Mouse (Mus musculus) heart, embryonic 13.5 days (tissue): ENCODE measurements at regions not wholly inside any gene's neighbourhood (a gene's known extent, or its start where the extent isn't known, plus 50 kb on each side); places are given as distances from the start of the nearest gene placed in this dataset.

Experiments used
- ATAC-seq: fragments of 200-750 bp; cut with Nextera tagmentation; 2 replicates; pipeline ENCODE4 v1.8.0; 2017; ENCODE audit warnings: moderate TSS enrichment; ENCODE audit not compliant: insufficient number of reproducible peaks, low FRiP score, low TSS enrichment; ENCODE audit errors: extremely low read depth
- H3K27ac ChIP-seq: fragments of 300-500 bp; sonication (generic); replicated peaks from 2 replicates; pipeline ENCODE4 v1.5.1; 2015; ENCODE audit warnings: moderate library complexity, mild to moderate bottlenecking, inconsistent platforms
- H3K27me3 ChIP-seq: fragments of 300-500 bp; sonication (generic); replicated peaks from 2 replicates; pipeline ENCODE4 v1.6.1; 2015; ENCODE audit warnings: mild to moderate bottlenecking, inconsistent platforms
- H3K36me3 ChIP-seq: fragments of 300-500 bp; sonication (generic); 2 replicates; pipeline ENCODE4 v1.6.1; 2015; ENCODE audit warnings: mild to moderate bottlenecking, inconsistent platforms
- H3K4me1 ChIP-seq: fragments of 300-500 bp; sonication (generic); 2 replicates; pipeline ENCODE4 v1.6.1; 2015; ENCODE audit warnings: inconsistent platforms
- H3K4me2 ChIP-seq: fragments of 300-500 bp; sonication (generic); 2 replicates; pipeline ENCODE4 v1.6.1; 2015; ENCODE audit warnings: inconsistent platforms, mild to moderate bottlenecking, moderate library complexity
- H3K4me3 ChIP-seq: fragments of 300-500 bp; sonication (generic); 2 replicates; pipeline ENCODE4 v1.5.1; 2015; ENCODE audit warnings: moderate library complexity, mild to moderate bottlenecking, inconsistent platforms
- H3K9ac ChIP-seq: fragments of 300-500 bp; sonication (generic); 2 replicates; pipeline ENCODE4 v1.6.1; 2015; ENCODE audit warnings: inconsistent platforms, mild to moderate bottlenecking, moderate library complexity
- H3K9me3 ChIP-seq: fragments of 300-500 bp; sonication (generic); 2 replicates; pipeline ENCODE4 v1.6.1; 2016; ENCODE audit warnings: inconsistent platforms
- WGBS: fragments of 180-500 bp; shearing (Covaris S2); methylation state at CpG from one replicate; pipeline ENCODE4 v1.1.7; 2015; ENCODE audit warnings: mixed read lengths; 5-methylcytosine and 5-hydroxymethylcytosine counted together

DNA sequence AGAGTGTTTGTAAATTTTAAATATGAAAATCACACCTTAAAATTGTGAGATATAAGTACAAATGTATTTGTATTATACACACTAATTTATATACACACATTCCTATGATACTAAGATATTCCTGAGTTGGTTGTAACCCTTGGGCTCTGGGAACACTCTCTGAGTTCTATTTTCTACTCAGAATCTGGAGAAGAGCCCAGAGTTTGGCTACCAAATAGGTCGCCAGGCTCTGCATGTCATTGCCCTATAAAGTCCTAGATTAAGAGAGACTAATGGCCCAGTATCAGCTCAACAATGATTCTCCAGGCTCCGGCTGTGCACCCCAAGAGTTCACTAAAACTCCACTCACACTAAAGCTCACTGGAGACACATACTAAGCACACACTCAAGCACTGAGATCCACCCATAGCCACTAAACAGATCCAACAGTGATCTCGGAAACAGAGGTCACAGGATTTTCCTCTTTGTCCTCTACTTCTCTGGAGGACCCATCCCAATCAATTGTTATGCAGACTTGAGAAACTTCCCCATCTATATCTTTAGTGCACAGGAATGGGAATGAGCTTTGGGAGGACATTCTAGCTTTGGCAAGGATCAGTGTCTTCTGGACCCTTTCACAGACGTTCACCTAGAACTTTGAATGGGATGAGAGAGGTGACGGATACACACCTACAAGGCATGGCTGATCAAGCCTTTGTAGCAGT lies 238.1 kb upstream of the Nr2f2 start:
- 72% methylated on average over 5 of the region's 5 CpGs for WGBS
- no peaks in the 10 kb centered on the region for H3K4me1 ChIP-seq

DNA sequence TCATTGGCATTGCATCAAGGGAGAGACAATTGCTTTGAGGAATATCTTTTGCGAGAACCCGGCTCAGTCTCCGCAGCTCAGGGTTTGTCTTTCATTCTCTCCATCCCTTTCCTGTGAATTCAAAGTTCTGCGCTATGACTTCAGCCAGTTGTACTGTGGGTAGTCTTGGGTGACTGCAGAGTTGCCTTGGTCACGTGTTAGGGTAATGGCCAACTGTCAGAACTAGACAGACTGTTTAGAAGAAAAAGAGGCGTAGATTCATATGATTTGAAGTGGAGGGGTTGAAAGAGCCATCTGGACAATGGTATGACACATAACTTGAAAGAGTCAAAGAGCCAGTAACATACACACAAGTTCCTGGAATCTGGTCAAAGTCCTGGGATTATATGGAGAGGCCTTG lies 226.5 kb upstream of the Nr2f2 start:
- ATAC-seq: no peak
- no peak overlapping the region for H3K4me3 ChIP-seq
- WGBS: 82% methylated on average over 6 of the region's 6 CpGs
- H3K27ac ChIP-seq: no peak overlapping the region
- H3K36me3 ChIP-seq: no peaks in the 10 kb centered on the region
- no peaks in the 10 kb centered on the region for H3K27me3 ChIP-seq
- no peak overlapping the region for H3K9ac ChIP-seq
- no peak overlapping the region for H3K4me2 ChIP-seq
- H3K9me3 ChIP-seq: no peaks in the 10 kb centered on the region
- peaks cover 8% of the 10 kb centered on the region for H3K4me1 ChIP-seq

More for the DNA sequence above, 238.1 kb upstream of the Nr2f2 start:
- no peaks in the 10 kb centered on the region for H3K36me3 ChIP-seq
- ATAC-seq: no peak
- H3K9me3 ChIP-seq: no peaks in the 10 kb centered on the region
- no peak overlapping the region for H3K4me2 ChIP-seq
- H3K4me3 ChIP-seq: no peak overlapping the region
- H3K9ac ChIP-seq: no peak overlapping the region
- H3K27me3 ChIP-seq: no peaks in the 10 kb centered on the region
- no peak overlapping the region for H3K27ac ChIP-seq

DNA sequence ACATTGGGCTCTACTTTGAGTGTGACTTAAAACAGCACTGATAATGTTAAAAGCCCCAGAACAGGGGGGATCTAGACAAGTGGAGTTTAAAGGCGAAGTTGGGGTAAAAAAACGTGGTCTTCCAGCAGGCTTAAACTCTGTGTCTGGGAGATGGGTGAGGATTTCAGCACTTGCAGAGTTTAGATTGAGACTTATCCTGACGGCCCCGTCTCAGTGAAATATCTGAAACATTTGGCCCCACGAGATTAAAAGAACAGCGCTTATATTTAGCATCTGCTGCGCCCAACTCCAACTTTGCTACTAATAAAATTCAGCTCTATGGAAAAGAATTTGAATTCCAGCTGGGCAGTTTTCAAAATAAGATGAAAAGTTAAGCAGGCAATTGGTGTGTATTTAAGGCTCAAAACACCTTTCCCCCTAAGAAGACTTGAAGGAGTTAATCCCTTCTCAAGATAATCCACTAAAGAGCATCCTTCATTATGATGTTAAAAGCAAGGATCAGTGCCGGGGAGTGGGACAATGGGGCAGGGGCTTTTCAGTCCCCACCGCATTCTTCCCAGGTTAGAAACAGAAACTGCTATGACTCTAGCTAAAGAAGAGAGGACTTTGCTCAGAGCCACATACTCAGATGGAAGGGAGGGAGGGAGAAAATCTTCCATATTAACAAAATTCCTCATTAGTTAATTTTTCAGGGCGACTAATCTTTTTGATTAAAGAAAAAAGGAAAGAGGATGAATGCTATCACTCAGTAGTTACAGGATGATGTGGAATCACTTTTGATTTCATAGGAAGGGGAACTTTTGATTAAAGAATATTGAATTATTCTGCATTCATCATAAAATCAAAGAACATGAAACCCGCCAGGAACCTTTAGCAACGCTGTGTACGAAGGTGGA lies 225.1 kb upstream of the Nr2f2 start:
- no peak for ATAC-seq
- peak overlapping the region; percentile 46 for H3K4me2 ChIP-seq
- 21% methylated on average over 13 of the region's 13 CpGs for WGBS

DNA sequence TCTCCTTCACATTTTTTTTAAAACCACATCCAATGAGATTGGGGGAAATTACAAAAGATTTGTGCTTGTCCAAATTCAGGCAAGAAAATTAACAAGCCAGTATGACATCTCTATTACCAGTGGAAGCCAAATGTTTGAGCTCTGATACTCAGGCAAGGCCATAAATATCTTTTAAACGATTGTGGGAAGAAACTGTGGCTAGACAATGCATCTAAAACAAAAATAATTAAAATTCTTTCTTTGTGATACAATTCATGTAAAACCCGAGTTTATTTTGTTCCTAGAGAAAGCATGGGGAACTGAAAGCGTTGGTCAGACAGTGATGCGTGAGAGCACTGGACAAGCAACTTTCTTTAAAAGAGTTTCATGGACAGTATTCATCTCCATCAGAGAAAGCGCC lies 223.2 kb upstream of the Nr2f2 start:
- no peaks in the 10 kb centered on the region for H3K36me3 ChIP-seq
- no peak overlapping the region for H3K9ac ChIP-seq
- no peak for ATAC-seq
- WGBS: 68% methylated on average over 5 of the region's 5 CpGs
- no peak overlapping the region for H3K27ac ChIP-seq
- no peak overlapping the region for H3K4me2 ChIP-seq
- peaks cover 13% of the 10 kb centered on the region for H3K4me1 ChIP-seq
- no peaks in the 10 kb centered on the region for H3K27me3 ChIP-seq
- H3K4me3 ChIP-seq: no peak overlapping the region
- H3K9me3 ChIP-seq: no peaks in the 10 kb centered on the region

More for the DNA sequence above, 225.1 kb upstream of the Nr2f2 start:
- Histone ChIP-seq H3K27me3 (no peaks in the 10 kb centered on the region), H3K4me3 (no peak overlapping the region), H3K36me3 (no peaks in the 10 kb centered on the region), H3K27ac (no peak overlapping the region), H3K9ac (no peak overlapping the region), H3K9me3 (no peaks in the 10 kb centered on the region), H3K4me1 (peaks cover 8% of the 10 kb centered on the region)

DNA sequence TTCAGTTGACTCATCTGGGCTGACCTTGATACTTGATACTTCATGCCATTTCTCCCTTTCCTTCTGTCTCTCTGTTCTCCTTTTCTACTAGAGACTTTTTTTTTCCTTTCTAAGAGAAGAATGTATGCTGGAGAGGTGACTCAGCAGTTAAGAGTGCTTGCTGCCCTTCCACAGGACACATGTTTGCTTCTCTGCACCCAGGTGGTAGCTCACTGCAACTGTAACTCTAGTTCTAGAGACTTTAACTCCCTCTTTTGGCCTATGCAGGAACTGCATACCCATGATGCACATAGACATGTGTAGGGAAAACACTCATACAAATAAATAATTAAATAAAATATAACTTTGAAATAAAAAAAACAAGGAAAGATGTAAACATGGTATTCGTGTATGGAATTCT lies 221.5 kb upstream of the Nr2f2 start:
- no peaks in the 10 kb centered on the region for H3K9me3 ChIP-seq
- no peak for ATAC-seq
- 78% methylated on average over 1 of the region's 1 CpGs for WGBS

DNA sequence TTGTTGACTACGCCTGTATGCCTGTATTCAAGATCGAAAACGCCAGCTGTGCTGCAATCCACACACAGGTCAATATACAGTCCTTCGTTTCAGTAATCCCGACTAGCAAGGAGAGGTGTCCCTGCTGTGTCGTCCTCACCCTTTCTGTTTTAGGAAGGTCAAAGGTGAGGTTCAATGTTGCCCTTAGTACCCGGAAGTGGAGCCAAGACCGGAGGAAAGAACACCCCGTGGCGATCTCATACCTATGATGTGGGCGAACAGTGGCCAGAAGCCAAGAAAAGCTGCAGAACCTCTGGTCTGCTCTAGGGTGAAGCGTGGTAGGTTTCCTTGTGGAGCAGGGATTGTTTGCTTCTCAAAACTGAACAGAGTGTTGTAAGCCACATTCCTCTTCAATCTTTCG lies 217.9 kb upstream of the Nr2f2 start:
- Histone ChIP-seq H3K27me3 (no peaks in the 10 kb centered on the region), H3K4me1 (peaks cover 4% of the 10 kb centered on the region), H3K4me3 (no peak overlapping the region), H3K9me3 (no peaks in the 10 kb centered on the region), H3K9ac (no peak overlapping the region), H3K36me3 (no peaks in the 10 kb centered on the region), H3K4me2 (no peak overlapping the region), H3K27ac (no peak overlapping the region)
- no peak for ATAC-seq
- WGBS: 65% methylated on average over 13 of the region's 13 CpGs

More for the DNA sequence above, 221.5 kb upstream of the Nr2f2 start:
- Histone ChIP-seq H3K27ac (no peak overlapping the region), H3K27me3 (no peaks in the 10 kb centered on the region), H3K36me3 (no peaks in the 10 kb centered on the region), H3K9ac (no peak overlapping the region), H3K4me3 (no peak overlapping the region), H3K4me1 (peaks cover 13% of the 10 kb centered on the region), H3K4me2 (no peak overlapping the region)

DNA sequence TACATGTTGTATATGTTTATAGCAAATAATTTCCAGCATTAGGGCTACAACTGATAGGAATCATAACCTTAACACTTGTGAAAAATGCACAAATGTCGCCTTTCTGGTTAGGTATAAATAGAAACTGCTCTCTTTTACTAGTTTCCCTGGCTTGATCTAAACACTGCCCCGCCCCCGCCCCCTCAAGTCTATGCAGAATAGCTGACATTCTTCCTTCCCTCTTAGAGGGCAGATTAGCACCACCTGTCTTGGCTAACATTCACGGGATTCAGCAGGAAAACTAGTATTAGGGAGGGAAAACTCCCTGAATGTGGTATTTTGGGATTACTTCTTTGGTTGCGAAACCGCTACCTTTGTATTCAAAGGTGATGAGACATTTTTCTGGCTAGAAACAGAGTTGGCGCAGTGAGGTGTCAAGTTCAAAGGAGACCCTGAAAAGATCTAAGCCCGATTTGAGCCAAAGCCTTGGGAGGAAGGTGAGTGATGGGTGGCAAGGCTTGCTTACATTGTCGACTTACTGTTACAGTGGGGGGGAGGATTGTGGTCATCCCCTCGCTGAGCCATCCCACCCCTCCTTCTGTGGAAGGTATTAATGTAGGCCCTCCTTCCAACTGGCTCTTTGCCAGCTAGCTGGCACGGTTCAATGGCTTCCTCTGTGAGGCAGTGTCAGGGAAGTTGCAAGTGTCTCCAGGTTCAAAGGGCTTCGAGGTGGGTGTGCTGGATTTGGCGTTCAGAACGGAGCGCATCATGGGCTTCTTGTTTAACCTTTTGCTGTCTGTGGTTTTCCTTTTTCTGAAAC lies 209.8 kb upstream of the Nr2f2 start:
- 30% methylated on average over 15 of the region's 15 CpGs for WGBS
- H3K27ac ChIP-seq: no peak overlapping the region
- H3K9ac ChIP-seq: no peak overlapping the region
- H3K4me3 ChIP-seq: no peak overlapping the region
- H3K36me3 ChIP-seq: no peaks in the 10 kb centered on the region
- ATAC-seq: no peak
- no peaks in the 10 kb centered on the region for H3K9me3 ChIP-seq
- peak overlapping the region; percentile 36 for H3K4me2 ChIP-seq
- no peaks in the 10 kb centered on the region for H3K27me3 ChIP-seq
- H3K4me1 ChIP-seq: peaks cover 13% of the 10 kb centered on the region

DNA sequence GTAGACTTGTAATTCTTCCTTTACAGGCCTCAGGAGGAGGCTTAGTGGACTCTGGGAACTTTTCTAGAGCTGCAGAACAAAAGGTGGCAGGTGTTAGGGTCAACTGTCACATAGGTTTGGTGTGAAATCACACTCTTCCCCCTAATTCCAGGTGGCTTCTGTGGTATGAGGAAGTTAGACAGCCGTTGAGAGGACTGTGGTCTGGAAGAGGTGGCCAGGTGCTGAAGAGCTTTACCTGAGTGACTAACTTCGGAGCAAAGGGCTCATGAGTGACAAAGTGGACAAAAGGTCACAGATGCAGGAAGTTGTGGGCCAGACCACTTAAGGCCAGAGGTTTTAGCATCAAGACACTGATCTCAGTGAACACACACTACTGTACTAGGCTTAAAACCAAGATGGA lies 209.1 kb upstream of the Nr2f2 start:
- ATAC-seq: no peak; the same call in 1 of the 2 replicates
- no peak overlapping the region for H3K9ac ChIP-seq
- no peak overlapping the region for H3K27ac ChIP-seq
- H3K36me3 ChIP-seq: no peaks in the 10 kb centered on the region
- H3K4me3 ChIP-seq: no peak overlapping the region
- peaks cover 13% of the 10 kb centered on the region for H3K4me1 ChIP-seq
- no peak overlapping the region for H3K4me2 ChIP-seq
- H3K9me3 ChIP-seq: no peaks in the 10 kb centered on the region
- whole genome bisulfite sequencing: 57% methylated on average over 2 of the region's 2 CpGs
- no peaks in the 10 kb centered on the region for H3K27me3 ChIP-seq

DNA sequence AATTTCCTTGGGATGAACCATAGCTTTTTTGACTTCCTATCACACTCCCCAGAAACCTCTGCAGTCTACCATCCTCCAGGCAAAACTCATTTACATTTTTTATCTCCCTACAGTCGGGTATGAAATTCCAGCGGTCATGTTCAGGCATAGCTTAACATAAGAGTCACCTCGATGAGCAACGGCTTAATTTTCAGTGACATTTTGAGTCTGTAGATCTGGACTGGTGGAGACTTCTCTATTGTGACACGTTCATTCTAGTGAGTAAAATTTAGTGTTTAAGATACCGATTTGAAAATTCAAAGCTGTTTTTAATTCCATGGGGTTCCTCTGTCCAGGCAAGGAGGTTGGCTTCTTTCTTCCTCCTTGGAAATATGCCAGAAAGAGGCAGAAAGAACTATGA lies 207.7 kb upstream of the Nr2f2 start:
- no peaks in the 10 kb centered on the region for H3K36me3 ChIP-seq
- H3K9me3 ChIP-seq: no peaks in the 10 kb centered on the region
- WGBS: 41% methylated on average over 6 of the region's 6 CpGs
- no peak for ATAC-seq
- H3K4me2 ChIP-seq: no peak overlapping the region
- H3K4me1 ChIP-seq: peaks cover 13% of the 10 kb centered on the region
- no peak overlapping the region for H3K9ac ChIP-seq
- H3K27ac ChIP-seq: no peak overlapping the region
- no peak overlapping the region for H3K4me3 ChIP-seq
- H3K27me3 ChIP-seq: no peaks in the 10 kb centered on the region

DNA sequence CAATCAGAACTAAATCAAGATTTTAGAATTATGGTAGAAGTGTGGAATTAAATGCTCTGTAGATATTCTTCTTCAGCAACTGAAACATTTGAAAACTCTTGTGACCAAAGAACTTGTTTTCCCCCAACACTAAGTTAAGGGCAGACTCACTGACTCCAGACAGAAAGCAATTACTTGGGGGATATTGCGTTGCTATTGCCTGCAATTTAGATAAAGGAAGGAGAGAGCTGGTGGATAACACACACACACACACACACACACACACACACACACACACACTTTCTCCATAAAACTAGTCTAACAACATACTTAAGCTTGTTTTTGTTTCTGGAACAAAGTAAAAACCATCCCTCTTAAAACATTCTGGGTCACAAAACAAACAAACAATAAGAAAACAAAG lies 198.5 kb upstream of the Nr2f2 start:
- H3K36me3 ChIP-seq: no peaks in the 10 kb centered on the region
- no peak overlapping the region for H3K4me2 ChIP-seq
- no peaks in the 10 kb centered on the region for H3K27me3 ChIP-seq
- no peaks in the 10 kb centered on the region for H3K9me3 ChIP-seq
- no peak overlapping the region for H3K27ac ChIP-seq
- ATAC-seq: no peak
- no peaks in the 10 kb centered on the region for H3K4me1 ChIP-seq
- H3K9ac ChIP-seq: no peak overlapping the region
- WGBS: 70% methylated on average over 1 of the region's 1 CpGs
- no peak overlapping the region for H3K4me3 ChIP-seq

DNA sequence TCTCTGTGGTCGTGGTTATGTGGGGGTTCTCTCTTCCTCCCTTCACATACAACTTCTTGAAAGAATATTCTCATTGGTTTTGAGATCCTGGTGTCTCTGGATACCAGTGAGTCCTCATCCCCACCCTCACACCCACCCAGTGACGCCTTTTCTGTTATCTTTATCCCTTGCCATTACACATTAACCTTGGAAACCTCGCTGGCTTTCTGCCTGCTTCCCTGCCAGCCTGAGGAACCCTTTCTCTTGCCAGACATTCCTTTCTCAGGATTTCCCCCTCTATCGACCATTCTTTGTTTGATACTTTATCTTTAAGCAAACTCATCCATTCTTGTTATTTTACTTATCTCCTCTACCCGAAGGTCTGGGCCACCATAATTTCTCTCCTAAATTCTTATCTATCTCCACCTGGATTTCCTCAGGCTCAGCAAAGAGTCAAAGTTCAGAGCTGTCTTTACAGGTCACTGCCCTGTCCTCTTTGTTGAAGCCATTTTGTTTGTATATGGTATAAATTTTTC lies 182.5 kb upstream of the Nr2f2 start:
- Histone ChIP-seq H3K4me3 (no peak overlapping the region), H3K36me3 (no peaks in the 10 kb centered on the region), H3K9ac (no peak overlapping the region), H3K27ac (no peak overlapping the region), H3K4me1 (no peaks in the 10 kb centered on the region), H3K27me3 (no peaks in the 10 kb centered on the region), H3K4me2 (no peak overlapping the region), H3K9me3 (no peaks in the 10 kb centered on the region)
- no peak for ATAC-seq
- WGBS: 26% methylated on average over 5 of the region's 5 CpGs
